Mouse (Mus musculus) gastrocnemius, postnatal 36 days (tissue): ENCODE results near the gene Pcnx. TPM values are rescaled to one million over a fixed set of nuclear protein-coding genes. Genes with fewer than 3 reads are reported as not detected.
"Not testable (repeated sequence)": the region's sequence is repeated elsewhere in the genome, so short reads cannot be mapped to it uniquely, and the experiment has no call there.

Experiments
- DNase-seq, 2 experiments: peaks; one replicate each; pipeline ENCODE4 v3.0.0; 2022
- intact Hi-C: fragments of 180-260 bp; cut with DNase I; formaldehyde crosslinking; loops from one replicate; pipeline ENCODE4 v1.15.1; 2025
- total RNA-seq, 2 experiments: library from RNA; stranded (reverse); gene quantifications; 2 replicates each; pipeline ENCODE4 v1.2.3; 2021

The Pcnx gene
- total RNA-seq, 2 experiments from 2014 or later: 35.8 to 40.9 TPM

DNA sequence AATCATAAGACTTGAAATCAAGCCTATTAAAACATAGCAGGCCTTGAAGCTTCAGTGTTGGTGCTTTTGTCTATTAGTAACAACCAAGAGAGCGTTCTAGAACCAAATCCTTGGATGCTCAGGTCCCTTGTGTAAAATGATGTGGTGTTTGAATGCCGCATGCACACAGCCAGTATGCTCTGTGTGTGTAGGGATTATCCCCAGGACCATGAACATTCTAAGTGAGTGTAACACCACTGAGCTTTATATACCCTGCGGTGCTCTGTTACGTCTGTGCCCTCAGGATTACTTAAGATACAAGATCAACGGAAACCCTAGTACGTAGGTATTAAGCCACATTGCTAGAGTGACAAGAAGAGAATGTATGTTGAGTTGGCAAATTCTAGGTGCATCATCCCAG is 174.2 kb downstream of the Pcnx start:
- DNase-seq, intact Hi-C loops: not testable (repeated sequence)

DNA sequence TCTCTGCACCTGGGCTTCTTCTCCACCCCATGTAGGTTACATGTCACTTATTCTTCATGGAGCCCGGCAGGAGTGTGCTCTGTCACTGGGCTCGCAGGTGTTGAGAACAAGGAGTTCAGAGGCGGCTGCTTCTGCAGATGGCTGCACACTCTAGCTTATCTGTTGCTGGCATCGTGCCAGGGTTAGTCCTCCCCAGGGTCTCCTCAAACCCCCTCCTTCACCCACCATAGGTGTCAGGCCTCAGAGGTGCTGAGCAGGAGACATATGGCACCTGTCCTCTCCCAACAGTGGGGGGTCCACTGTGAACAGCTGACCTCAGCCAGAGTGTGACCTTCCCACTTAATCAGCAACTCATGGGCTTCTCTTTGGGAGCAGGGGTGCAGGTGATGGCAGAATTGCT is 184.3 kb downstream of the Pcnx start:
- DNase-seq, intact Hi-C loops: not testable (repeated sequence)

Other genes with a start within 250 kb of the Pcnx start
- 1 to 10 TPM; 5.8 to 6.3 TPM for gene Ttc9, start 228.8 kb upstream of the Pcnx start, total RNA-seq
- gene Map3k9, start 78.8 kb upstream of the Pcnx start, total RNA-seq: under 1 TPM; 0.07 to 0.10 TPM